Mouse (Mus musculus) CD4-positive, CD25-positive, alpha-beta regulatory T cell, adult 9 weeks (primary cell): ENCODE results near the gene Sox8. TPM values are rescaled to one million over a fixed set of nuclear protein-coding genes. Genes with fewer than 3 reads are reported as not detected.

Experiments
- polyA plus RNA-seq: library from polyadenylated mRNA; unstranded; fragments of 100-300 nt; shearing (Covaris generic); gene quantifications from one replicate; pipeline ENCODE4 v1.2.1, GENCODE M21; 2017

Sox8 gene
- polyA plus RNA-seq: not detected

GRCm38 (mm10) chr17:25570648-25571452 is at the start of gene Sox8:
Gene Sox8, minus strand, starts transcription at chr17:25570686.

GRCm38 (mm10) chr17:25578920-25579319 is 8.4 kb upstream of the Sox8 start, which contains the start of gene Lmf1:
Gene Lmf1, plus strand, starts transcription at chr17:25579085.

Other genes with a start within 250 kb of the Sox8 start
- not detected for gene Tpsab1, start 225.1 kb downstream of the Sox8 start, polyA plus RNA-seq
- not detected for gene Tpsb2, start 204.4 kb downstream of the Sox8 start, polyA plus RNA-seq
- gene Tpsg1, start 201.4 kb downstream of the Sox8 start, polyA plus RNA-seq: not detected
- gene Cacna1h, start 136.9 kb downstream of the Sox8 start, polyA plus RNA-seq: not detected
- not detected for gene Tekt4, start 116.1 kb downstream of the Sox8 start, polyA plus RNA-seq
- gene Sstr5, start 73.4 kb downstream of the Sox8 start, polyA plus RNA-seq: not detected
- gene Lmf1, start 8.4 kb upstream of the Sox8 start, polyA plus RNA-seq: 29.4 TPM
- gene Gng13, start 146.5 kb upstream of the Sox8 start, polyA plus RNA-seq: not detected
- 5.8 TPM for gene Chtf18, start 156.7 kb upstream of the Sox8 start, polyA plus RNA-seq
- gene Rpusd1, start 157.0 kb upstream of the Sox8 start, polyA plus RNA-seq: 20.1 TPM
- gene Mslnl, start 165.4 kb upstream of the Sox8 start, polyA plus RNA-seq: not detected
- gene Msln, start 183.7 kb upstream of the Sox8 start, polyA plus RNA-seq: not detected
- 29.9 TPM for gene Narfl, start 203.1 kb upstream of the Sox8 start, polyA plus RNA-seq
- 59.1 TPM for gene Haghl, start 215.0 kb upstream of the Sox8 start, polyA plus RNA-seq
- gene Ccdc78, start 215.9 kb upstream of the Sox8 start, polyA plus RNA-seq: 0.52 TPM
- 259 TPM for gene Fam173a, start 222.2 kb upstream of the Sox8 start, polyA plus RNA-seq
- gene AC134908.4, start 225.0 kb upstream of the Sox8 start, polyA plus RNA-seq: not detected
- gene Metrn, start 226.4 kb upstream of the Sox8 start, polyA plus RNA-seq: 7.7 TPM
- gene Fbxl16, start 238.4 kb upstream of the Sox8 start, polyA plus RNA-seq: not detected